Mouse (Mus musculus) lung, postnatal 4 days (tissue): ENCODE results near the gene Rab6b.
"Not testable (repeated sequence)": the region's sequence is repeated elsewhere in the genome, so short reads cannot be mapped to it uniquely, and the experiment has no call there.

ENCODE experiments used
- DNase-seq, 2 experiments: peaks; one replicate each; pipeline ENCODE4 v3.0.0; 2021

Gene Rab6b

DNA sequence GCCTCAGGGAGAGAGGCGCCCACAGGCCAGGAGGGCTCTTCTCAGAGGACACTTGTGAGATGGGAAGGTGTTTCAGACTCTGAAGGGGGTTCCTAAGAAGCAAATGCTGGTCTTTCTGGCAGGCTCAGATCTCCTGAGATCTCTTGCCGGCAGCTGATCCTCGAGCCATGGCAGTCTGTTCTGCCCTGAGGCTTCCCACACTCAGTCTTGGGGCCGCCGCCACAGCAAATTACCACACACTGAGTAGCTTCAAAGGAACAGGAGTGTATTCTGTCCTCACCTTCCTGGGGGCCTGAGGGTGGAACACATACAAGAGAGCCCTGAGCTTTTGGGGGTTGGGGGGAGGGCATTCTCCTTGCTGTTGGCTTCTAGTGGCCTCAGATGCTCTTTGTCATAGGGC lies 33.8 kb downstream of the Rab6b start:
- DNase-seq = no peak

DNA sequence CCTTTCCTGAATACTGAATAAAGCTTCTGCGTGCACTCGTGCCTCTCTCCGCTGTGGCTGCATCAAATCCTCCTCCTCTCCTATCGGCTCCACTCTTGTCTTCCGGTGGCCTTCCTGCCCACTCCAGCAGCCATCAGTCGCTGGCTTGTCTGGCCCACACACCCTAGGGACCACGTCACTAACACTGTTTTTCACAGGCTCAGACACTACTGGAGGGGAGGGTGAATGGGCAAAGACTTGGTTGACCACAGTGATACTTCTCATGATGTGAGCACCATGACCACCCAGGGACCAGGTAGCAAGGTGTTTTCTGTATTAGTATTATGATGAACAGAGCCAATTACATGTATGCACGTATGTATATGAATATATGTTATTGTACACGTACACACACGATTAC lies 34.7 kb downstream of the Rab6b start:
- DNase-seq = no peak

DNA sequence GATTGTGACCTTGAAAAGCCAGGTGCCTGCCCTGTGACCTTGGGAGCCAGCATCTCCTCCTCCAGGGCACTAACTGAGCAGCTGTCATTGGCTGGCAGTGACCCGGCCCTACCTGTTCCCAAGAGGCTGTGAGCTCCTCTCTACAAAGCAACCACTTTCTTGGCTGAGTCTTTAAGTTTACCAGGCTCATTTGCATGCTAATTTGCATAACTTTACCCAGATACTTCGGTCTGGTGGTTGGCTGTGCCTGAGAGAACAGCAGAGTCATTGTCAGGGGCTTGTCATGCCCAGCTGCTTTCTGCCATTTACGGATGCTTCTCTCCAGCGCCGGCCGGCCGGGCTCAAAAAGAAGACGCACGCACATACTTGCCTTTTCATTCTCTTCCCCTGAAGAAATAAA lies 35.1 kb downstream of the Rab6b start:
- peak in 1 of 2 experiments; percentile 60 for DNase-seq

DNA sequence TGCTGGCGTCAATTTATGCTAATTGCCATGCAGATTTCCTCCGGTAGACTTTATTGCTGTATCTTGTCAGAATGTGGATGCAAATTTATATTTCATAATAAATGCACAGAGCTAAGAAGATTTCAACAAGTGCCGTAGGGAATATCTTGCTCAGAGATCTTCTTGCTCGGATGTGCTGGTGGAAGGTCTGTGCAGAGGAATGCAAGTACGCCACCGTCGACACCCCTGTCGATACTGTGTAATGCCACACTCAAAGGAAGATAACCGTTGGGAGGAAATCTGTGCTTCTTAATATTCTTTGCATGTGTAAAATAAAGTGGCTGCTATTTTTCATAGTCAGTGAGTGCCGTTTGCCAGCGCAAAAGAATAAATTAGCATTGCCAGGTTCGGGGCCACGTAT lies 35.5 kb downstream of the Rab6b start:
- DNase-seq = no peak

DNA sequence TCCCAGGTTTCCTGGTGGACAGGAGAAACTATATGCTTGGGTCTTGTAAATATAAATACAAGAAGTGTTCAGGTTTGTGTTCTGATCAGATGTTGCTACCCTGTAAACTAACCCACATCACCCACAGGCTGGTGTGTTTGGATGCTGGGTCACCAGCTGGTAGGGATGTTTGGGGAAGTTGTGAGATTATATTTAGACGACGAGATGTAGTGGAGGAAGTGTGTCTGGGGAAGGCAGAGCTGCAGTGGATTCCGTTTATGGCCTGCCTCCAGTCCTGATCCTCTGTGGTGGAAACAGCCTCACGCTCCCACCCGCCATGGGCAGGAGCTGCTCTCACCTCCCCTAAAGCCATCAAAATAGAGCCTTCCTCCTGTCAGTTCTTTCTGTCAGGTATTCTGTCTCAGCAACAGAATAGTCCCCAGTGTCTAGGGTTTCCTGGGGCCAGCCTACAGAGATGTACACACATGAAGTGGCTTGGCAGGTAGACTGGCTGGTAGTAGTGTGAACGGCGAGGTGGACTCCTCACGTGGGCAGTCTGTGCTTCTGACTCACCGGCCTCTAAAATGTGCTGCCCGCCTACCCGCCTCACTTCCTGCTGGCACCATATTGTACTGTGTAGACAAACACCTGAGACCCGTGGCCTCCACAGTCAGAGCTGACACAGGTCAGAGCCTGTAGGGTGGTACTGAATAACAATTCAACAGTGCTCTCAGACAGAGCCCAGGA lies 37.6 kb downstream of the Rab6b start:
- no peak for DNase-seq

DNA sequence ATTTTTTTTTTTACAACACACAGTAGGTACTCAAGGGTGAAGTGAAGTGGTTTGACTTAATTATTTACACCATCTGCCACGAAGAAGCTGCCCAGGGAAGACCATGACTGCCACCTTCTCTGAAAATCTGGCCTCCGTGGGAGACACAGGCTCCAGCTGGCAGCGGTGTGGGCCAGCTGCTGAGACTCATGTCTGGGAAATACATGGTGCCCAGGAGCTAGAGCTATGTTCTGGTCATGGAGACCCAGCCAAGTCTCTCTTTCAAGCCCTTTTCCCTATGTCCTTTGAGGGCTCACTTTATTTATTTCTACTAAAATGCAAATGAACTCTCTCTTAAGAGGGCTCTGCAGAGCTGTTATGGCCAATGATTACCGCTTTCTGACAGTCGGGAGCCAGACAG lies 41.7 kb downstream of the Rab6b start:
- DNase-seq = no peak

DNA sequence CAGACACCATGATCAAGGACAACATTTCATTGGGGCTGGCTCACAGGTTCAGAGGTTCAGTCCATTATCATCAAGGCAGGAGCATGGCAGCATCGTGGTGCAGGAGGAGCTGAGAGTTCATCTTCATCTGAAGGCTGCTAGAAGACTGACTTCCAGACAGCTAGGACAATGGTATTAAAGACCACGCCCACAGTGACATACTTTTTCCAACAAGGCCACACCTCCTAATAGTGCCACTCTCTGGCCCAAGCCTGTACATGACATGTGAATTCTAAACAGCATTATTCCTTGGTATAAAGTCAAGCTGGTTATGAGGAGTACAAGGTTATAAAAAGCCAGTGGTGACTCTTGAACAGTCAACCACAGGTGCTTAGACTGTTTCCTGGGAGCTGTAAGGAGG lies 43.0 kb downstream of the Rab6b start:
- DNase-seq = no peak

DNA sequence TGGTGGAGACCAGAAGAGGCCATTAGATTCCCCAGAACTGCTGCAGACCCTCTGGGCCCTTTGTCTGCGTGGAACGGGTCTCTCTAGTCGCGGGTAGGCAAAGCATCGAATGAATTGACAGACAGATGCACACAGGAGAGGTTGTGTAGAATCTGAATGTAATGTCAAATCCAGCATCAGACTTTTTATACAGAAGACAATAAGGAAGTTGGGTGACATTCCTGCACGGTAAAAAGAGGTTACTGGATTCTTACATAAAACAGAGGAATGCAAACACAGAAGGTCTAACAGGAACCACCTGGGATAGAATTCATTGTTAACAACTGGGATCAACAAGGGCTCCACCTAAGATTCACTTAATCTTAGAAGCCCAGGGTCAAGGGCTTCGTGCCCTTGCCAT lies 43.6 kb downstream of the Rab6b start:
- DNase-seq = not testable (repeated sequence)

DNA sequence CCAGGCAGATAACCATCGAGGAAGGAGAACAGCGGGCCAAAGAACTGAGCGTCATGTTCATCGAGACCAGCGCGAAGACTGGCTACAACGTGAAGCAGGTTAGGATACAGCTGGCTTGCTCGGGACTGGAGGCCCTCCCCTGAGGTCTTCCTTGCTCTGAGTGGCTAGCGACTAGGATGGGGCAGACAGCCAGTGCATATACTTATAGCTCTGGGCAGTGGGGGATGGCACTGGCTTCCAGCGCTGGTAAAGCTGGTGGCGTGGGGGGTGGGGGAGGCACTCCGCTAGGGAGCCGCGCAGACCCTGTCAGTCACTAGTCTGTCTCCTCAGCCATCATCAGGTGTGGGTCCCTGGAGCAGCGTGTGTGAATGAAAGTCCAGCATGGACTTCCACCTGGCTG lies 52.2 kb downstream of the Rab6b start:
- no peak for DNase-seq

DNA sequence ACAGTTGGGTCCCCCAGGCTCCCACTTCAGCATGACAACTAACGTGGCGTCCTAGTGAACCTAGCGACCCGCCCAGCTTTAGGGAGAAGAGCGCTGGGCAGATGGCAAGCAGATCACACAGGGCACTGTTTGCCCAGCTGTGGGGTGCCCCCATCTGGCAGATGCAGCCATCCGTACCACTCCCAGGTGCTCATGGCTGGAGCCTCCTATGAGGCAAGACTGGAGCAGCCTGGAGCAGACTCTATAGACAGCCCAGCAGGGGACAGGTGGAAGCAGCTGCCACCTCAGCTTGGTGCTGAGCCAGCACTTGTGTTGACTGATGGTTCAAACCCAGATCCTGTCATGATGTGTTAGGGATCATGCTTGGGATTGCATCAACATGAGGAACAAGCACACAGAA lies 56.5 kb downstream of the Rab6b start:
- peak in 1 of 2 experiments; percentile 61 for DNase-seq

DNA sequence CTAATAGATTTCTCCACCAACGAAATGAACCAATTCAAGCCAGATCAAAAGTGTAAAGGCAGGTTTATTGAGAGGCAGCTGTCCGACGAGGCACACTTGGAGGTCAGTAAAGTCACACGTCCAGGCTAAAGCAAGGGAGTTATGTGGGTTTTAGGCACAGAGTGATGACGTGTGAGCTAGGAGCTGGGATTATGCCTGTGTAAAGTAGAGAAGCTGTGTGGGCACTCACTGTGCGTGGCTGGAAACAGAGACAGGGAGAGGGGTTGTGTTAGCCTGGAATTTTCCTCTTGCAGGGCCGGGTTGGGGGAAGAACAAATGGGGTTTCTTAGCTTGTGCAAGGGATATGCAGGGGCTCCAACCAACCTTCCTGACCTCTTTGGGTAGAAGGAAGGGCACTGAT lies 57.2 kb downstream of the Rab6b start:
- peak in 1 of 2 experiments; percentile 28 for DNase-seq

DNA sequence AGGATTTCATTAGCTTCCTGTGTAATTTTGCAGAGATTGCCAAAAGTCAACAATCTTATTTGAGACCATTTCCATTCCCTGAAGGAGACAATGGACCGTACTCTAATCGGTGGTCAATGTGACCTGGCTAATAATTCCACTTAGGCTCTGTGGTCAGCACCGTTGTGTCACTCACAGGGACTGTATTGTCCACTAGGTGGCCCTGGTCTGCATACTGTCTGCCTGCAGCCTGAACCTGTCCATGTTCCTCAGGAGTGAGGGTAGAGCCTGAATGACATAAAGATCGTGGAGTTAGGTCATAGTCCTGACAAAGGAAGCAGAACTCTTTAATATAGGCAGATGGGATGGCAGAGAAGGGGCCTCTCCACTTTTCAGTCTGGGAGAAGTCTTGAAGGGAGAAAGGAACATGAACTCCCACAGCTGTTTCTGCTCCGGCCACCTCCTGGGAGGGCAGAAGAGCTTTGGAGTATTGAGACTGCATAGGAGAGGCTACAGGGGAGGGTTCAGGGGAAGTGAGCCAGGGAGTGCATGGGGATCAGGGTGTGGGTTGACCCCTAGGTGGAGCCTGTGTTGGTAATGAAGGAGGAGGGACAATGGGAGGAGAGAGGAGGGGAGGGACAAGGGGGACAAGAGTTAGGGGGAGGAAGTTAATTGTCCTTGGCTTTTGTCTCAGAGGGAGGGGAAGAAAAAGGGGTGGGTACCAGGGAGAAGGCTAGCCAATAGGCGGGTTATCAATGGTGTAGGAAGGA lies 63.4 kb downstream of the Rab6b start:
- peak; percentile 30 to 55 for DNase-seq

DNA sequence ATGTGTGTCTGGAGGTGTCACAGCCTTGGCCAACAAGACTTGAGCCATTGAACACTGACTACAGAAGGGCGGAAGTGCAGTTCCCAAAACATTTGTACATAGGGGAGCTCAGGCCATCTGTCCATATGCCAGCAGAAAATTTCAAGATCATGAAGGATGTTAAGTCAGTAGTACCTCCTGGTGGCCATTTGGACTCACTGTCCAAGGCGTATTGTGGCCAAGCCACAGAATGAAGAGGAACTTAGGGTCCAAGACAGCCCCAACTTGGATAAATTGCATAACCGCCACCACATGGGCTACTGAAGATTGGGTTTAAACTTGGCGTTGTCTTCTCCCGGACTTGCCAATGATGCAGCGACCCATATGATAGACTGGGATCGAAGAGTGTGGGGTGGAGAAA lies 64.1 kb downstream of the Rab6b start:
- no peak for DNase-seq

DNA sequence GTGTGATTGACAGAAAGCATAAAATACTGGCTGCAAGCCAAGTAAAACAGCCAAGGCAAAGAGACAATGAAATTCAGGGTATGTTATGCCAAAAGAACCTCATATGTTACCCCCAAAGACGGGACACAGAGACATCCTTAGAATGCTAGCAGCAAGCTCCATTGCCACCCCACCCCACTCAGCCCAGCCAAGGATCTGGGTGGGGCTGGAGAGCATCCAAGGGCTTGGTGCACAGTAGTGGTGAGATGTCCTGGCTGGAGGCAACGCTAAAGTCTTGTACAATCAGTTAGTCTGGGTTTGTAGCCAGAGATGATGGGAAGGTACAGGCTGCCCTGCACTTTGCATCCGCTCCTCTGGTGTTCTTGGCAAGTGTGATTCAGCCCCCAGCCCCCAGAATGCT lies 68.7 kb downstream of the Rab6b start:
- DNase-seq = peak; percentile 58 to 76

DNA sequence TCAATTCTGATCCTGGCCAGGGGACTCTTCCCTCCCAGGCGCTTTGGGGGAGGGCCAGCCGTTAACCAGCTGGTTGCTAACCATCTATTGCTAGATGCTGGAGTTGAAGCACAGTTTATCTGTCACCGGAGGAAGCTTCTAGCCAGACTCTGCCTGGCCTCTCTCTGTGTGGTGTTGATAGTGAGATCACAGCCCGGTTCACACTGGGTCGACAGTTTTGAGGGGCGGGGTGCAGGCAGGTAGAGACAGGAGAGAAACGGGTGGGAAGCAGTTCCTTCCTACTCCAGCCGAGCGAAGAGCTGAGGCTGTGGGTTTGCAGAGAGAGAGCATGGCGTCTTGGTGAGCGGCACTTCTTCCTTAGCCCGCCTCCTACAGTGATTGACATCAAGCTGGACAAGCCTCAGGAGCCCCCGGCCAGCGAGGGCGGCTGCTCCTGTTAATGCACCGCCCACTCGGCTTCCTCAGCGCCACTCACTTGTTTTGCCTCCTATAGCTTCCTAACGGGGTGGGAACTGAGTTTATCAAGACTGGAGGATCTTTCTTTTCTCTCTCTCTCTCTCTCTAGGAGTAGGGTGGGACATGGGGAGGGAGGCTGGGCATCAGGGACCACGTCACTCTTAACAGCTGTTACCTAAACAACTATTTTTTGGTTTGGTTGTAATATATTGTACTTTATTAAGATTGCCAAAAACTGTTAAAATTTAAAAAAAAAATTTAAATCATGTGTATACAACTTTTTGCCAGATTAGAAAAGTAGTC lies 69.4 kb downstream of the Rab6b start:
- DNase-seq = peak; percentile 87 to 89

DNA sequence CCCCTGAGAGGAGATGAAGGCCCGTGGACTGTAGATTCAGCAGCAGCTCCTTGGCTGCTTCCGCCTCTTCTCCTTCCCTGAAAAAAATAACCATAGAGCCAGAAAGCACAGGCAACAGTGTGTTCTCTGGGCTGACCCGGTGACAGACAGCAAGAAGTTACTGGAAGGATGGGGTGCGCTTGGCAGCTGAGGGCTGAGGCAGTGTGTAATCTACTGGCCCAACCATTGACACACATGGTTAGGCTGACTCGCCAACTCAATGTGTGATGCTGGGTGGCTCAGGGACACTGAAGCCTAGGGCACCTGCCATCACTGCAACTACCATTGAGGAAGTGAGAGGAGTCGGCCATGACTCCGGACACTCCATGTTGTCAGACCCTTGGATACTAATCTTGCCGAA lies 70.3 kb downstream of the Rab6b start:
- no peak for DNase-seq

DNA sequence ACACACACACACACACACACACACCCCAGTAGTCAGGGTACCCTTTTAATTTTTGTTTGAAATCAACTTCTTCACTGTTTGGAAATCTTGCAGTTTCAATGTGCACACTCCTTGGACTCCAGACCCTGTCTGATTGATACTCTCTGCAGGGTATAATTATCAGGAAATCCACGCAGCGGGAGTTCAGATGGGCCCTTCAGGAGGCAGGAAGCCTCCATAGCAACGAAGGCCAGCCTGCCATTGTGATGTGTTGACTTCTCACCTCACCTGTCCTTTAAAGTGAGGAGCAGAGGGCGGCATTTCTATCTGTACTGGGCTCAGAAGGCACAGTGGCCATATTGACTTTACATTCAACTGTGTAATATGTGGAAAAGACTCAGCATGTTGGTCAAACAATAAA lies 73.3 kb downstream of the Rab6b start:
- DNase-seq = no peak

DNA sequence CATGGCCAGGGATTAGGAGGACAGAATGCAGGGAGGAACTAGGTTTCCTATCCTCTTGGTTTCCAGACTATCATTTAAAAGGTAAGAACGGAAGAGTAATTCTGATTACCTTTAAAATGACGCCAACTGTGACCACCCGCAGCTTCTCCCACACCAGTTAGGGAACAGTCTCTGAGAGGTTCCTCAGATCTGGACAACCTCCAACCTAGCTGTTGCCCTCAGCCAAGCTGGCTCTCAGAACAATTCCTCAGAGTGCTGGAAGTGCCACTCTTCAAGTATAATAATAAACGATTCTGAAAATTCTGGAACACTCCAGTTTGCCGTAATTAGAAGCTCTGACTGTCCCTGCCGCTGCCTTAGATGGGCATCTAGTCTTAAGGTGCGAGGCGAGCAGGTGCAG lies 74.4 kb downstream of the Rab6b start:
- peak in 1 of 2 experiments; percentile 18 for DNase-seq

DNA sequence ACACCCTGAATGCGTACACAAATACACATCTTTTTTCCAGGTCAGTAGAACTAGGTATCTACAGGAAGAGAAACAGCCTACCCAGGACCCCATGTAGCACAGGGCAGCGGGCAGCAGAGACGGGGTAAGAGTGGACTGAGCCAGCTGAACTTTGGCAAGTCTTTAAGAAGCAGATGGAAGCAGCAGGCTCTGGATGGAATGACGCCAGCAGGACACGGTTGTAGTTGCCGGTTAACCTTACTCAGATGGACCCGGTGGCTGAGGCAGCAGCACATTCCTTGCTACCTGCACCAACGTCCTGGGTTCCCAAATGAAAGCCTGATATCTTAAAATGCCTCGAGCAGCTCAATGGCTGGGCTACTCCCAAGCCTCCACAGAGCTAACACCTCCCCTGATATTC lies 75.2 kb downstream of the Rab6b start:
- peak; percentile 26 to 62 for DNase-seq

DNA sequence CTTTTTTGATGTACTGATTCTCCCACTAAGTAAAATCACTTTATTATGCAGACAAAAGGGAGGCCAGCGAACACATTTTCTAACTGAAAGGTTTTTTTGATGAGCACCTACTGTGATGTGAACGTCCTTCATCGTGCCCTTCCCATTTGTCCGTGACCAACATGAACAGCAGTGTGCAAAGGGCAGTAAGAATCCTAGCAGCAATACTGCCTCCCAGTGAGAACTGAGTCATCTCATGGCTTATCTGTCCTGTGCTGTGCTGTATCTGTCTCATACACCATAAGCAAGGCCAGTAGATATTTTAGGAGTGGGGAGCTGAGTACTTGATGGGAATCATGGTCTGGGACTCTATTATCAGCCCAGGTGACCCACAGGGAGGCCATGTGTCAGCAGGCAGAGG lies 76.8 kb downstream of the Rab6b start:
- DNase-seq = no peak

DNA sequence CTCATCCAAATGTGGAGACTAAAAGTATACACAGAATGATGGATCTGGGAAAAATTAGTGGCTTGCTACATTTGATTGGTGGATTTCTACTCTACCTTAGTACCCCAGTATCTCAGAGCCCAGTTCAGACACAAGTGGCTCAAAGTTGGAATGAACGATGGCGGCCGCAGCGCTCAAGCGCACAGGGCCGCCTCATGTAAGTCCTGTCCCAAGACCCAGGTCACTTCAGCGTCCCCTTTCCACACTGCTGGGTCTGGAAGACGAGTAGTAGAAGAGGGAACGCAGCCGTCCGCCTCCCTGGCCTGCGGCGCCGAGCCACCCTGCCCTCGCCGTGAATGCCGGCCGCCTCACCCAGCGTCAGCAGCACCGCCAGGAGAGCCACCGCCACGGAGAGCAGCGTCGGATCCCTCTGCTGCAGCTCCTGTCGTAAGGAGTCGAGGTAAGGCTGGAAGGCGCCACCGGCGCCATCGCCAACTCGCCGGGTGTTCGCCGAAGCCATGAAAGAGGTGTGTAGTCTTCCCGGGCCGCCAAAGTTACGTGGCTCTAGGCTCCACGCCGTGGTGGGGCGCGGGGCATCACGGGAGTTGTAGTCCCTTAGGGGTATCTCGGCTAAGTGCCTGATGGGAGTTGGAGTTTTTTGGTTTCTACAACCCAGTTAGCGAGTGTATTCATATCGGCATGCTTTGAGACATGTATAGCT lies 90.1 kb downstream of the Rab6b start, which contains the start of gene Srprb:
Gene Srprb, minus strand, starts transcription at position 577 of the 700 bp plus-strand sequence.
- DNase-seq = peak; percentile 93 to 95

DNA sequence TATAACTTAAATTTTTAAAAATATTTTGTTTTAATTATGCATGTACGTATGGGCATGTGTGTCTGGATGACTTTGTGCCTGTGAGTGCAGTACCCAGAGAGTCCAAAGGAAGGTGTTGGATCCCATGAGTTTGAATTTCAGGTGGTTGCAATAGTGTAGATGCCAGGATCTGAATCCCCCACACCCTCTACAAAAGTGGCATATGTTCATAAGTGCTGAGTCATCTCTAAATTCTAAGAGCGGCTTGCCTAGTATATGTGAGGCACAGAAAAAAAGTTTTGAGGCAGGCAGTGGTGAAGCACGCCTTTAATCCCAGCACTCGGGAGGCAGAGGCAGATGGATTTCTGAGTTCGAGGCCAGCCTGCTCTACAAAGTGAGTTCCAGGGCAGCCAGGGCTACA lies 94.2 kb downstream of the Rab6b start:
- DNase-seq = no peak

DNA sequence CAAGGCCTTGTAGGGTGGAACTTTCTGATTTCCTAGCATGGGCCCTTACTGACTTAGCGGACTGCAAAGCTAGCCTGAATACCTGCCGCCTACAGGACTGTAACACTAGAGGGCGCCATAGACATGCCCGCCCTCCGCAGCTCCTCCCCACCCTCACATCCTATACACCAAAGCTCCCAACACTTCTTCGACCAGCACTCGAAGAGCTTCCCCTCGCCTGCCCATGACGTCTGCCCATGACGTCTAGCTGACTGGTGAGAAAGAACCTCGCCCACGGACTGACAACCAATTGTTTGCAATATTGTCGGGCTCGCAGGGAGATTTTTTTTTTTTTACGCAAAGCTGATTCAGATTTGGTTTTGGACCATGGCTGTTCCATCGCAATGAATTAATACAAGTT lies 96.3 kb downstream of the Rab6b start:
- peak; percentile 84 for DNase-seq
